Mouse (Mus musculus) Patski (cell line): ENCODE measurements around the gene Gm42742. TPM values are rescaled to one million over a fixed set of nuclear protein-coding genes. Genes with fewer than 3 reads are reported as not detected.
A peak's percentile ranks its signal among the peaks of the same experiment; 100 is the strongest.

Experiments used
- ATAC-seq: fragments of 100-300 bp; one replicate; pipeline ENCODE4 v1.8.0; 2021
- CTCF ChIA-PET: fragments of 350-600 bp; sonication (Branson Sonifier 250); formaldehyde crosslinking; loops from one replicate; lab custom pipeline; 2022; ENCODE audit warnings: inconsistent platforms; lab: Charles Lee
- POLR2A ChIA-PET: fragments of 350-600 bp; sonication (Branson Sonifier 250); formaldehyde crosslinking; loops from one replicate; lab custom pipeline; 2022; ENCODE audit warnings: antibody characterized with exemption, inconsistent platforms; lab: Charles Lee
- DNase-seq: peaks from one replicate; pipeline ENCODE4 v3.0.0-alpha.2; 2011; ENCODE audit warnings: low read depth, low spot score
- H3K27me3 ChIP-seq: fragments of 371-371 bp; one replicate; pipeline ENCODE4 v1.5.1; 2021
- CTCF ChIP-seq: fragments of 100-300 bp; IDR thresholded peaks from one replicate; pipeline ENCODE4 v1.5.1; 2021
- in situ Hi-C: fragments of 300-500 bp; cut with MboI; formaldehyde crosslinking; loops from 3 replicates; pipeline ENCODE4 v1.11.1; 2018; ENCODE audit warnings: low pct_unique_long_range_greater_than_20kb, mixed read lengths
- polyA plus RNA-seq: library from polyadenylated mRNA; unstranded; gene quantifications from one replicate; pipeline ENCODE4 v1.2.3, GENCODE M21; 2021

The Gm42742 gene
- polyA plus RNA-seq, 1 experiment from 2014 or later, result 39.5 TPM

GRCm38 (mm10) chr7:127007313-127008024 is 13.4 kb downstream of the Gm42742 start:
- no peak for TF ChIP-seq CTCF
- CTCF ChIA-PET, result no interaction called here
- no peaks in the 10 kb centered on the region for H3K27me3 ChIP-seq
- no peak for ATAC-seq
- DNase-seq, result no peak
- in situ Hi-C loops, result no loop called here
- POLR2A ChIA-PET, result interaction anchor here (0.6 to 0.7 kb wide), 2 partner anchors 8 to 10 kb away, joined by 3 read pairs; partner anchors contain the start of gene Pagr1a

GRCm38 (mm10) chr7:127004122-127004875 is 16.6 kb downstream of the Gm42742 start:
- ATAC-seq (no peak), DNase-seq (no peak)
- no peak for TF ChIP-seq CTCF
- CTCF ChIA-PET, result interaction anchor here (1.0 kb wide), 1 partner anchor 13 kb away, joined by 3 read pairs; the partner anchor contains the start of gene Pagr1a
- H3K27me3 ChIP-seq, result no peaks in the 10 kb centered on the region
- POLR2A ChIA-PET, result interaction anchor here (0.5 to 0.6 kb wide), 2 partner anchors 10 to 220 kb away, joined by 3 to 4 read pairs; partner anchors contain the start of gene Mvp
- in situ Hi-C loops, result no loop called here

DNA sequence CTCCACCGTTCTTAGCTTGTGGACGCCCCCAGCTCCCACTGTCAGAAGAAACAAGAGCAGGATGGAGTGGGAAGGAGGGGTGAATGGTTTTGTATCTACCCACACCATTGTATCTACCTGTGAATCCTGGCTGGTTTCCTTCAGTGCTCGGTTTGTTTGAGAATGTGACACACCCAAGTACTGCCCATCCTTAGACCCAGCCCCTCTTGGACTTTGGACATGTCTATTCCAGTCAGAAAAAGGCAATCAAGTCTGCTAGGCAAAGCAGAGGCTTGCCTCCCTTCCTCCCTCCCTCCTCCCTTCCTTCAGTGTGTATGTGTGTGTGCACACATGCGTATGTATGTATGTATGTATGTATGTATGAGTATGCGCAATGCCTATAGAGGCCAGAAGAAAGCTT is 17.3 kb downstream of the Gm42742 start:
- no peak for DNase-seq
- in situ Hi-C loops, result no loop called here
- TF ChIP-seq CTCF, result no peak
- no peaks in the 10 kb centered on the region for H3K27me3 ChIP-seq
- no peak for ATAC-seq
- ChIA-PET POLR2A (interaction anchor here (0.5 kb wide), 1 partner anchor 11 kb away, joined by 3 read pairs; the partner anchor contains the start of gene Mvp), CTCF (no interaction called here)

DNA sequence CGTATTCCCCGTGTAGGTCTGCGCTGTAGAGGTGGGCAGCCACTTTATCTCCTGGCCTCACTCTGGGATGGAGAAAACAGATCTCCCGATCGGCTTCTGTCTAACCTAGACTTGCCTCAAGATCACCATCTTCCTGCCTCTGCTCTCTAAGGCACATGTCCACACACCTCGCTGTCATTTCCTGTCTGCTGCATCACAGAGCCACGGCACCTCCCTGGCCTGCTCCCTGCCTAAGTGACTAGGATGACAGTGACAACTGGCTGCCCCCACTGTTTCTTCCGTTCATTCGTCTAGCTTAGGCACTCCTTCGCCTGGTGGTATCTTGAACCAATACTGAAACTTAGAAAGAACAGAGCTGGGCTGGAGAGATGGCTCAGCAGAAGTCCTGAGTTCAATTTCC is 21.3 kb downstream of the Gm42742 start:
- CTCF ChIA-PET, result interaction anchor here (0.8 to 2.3 kb wide), 2 partner anchors 17 to 23 kb away, joined by 3 to 7 read pairs; partner anchors contain the start of genes Cdiptos, Pagr1a and Pagr1b
- no peaks in the 10 kb centered on the region for H3K27me3 ChIP-seq
- POLR2A ChIA-PET, result interaction anchor here (0.5 kb wide), 1 partner anchor 8 kb away, joined by 3 read pairs; no protein-coding TSS in a partner anchor
- no peak for ATAC-seq
- DNase-seq, result no peak
- TF ChIP-seq CTCF, result no peak
- in situ Hi-C loops, result no loop called here

- ATAC-seq (no peak), DNase-seq (no peak)
- TF ChIP-seq CTCF, result no peak
- H3K27me3 ChIP-seq, result no peaks in the 10 kb centered on the region
- in situ Hi-C loops, result no loop called here
- ChIA-PET POLR2A (no interaction called here), CTCF (interaction anchor here (1.2 kb wide), 1 partner anchor 15 kb away, joined by 3 read pairs; no protein-coding TSS in a partner anchor)
Measured at GRCm38 (mm10) chr7:126996449-126996848, 24.4 kb downstream of the Gm42742 start.

- TF ChIP-seq CTCF, result no peak
- no peaks in the 10 kb centered on the region for H3K27me3 ChIP-seq
- ChIA-PET POLR2A (interaction anchor here (0.6 kb wide), 1 partner anchor 22 kb away, joined by 3 read pairs; no protein-coding TSS in a partner anchor), CTCF (no interaction called here)
- ATAC-seq (no peak), DNase-seq (no peak)
- in situ Hi-C loops, result no loop called here
Measured at GRCm38 (mm10) chr7:126988816-126989215, 32.1 kb downstream of the Gm42742 start.

- POLR2A ChIA-PET, result interaction anchor here (0.9 kb wide), 1 partner anchor 14 kb away, joined by 3 read pairs; no protein-coding TSS in a partner anchor
- CTCF ChIA-PET, result no interaction called here
- no peak for TF ChIP-seq CTCF
- peak; percentile 57 for ATAC-seq
- in situ Hi-C loops, result no loop called here
- no peak for DNase-seq
- no peaks in the 10 kb centered on the region for H3K27me3 ChIP-seq
Measured at GRCm38 (mm10) chr7:126986319-126986718, 34.6 kb downstream of the Gm42742 start.

DNA sequence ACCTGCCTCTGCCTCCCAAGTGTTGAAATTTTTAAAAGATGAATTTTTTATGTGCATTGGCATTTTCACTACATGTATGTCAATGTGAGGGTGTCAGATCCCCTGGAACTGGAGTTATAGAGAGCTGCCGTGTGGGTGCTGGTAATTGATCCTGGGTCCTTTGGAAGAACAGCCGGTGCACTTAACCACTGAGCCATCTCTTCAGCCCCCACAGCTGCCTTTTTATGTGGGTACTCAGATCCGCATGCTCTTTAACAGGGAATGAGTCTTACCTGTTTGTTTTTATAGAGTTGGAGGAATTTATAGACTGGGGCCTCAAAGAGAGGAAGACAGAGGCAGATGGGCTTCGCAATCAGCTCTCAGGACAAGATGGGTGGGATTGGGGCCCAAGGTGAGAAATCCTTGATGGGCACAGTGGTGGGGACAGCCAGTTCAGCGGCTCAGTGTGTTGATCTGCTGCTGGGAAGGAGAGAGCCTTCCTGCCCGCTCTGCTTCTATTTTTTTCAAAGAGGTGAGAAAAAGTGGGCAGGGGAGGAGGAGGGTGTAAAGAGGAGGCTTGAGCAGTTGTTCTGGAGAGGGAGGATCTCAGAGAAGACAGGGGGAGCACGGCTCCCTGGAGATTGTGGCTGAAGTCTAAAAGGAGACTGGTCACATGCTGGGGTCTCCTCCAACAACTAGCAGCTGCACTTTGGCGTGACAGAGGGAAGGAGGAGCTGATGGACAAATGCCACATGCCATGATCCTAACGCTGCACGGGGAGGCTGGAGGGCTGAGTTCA is 36.0 kb downstream of the Gm42742 start:
- ATAC-seq (no peak), DNase-seq (no peak)
- in situ Hi-C loops, result no loop called here
- ChIA-PET POLR2A (no interaction called here), CTCF (no interaction called here)
- no peaks in the 10 kb centered on the region for H3K27me3 ChIP-seq
- TF ChIP-seq CTCF, result no peak

- DNase-seq, result no peak
- ChIA-PET CTCF (no interaction called here), POLR2A (no interaction called here)
- H3K27me3 ChIP-seq, result no peaks in the 10 kb centered on the region
- in situ Hi-C loops, result no loop called here
- TF ChIP-seq CTCF, result no peak
- no peak for ATAC-seq
Measured at GRCm38 (mm10) chr7:126983113-126983512, 37.8 kb downstream of the Gm42742 start.

- ChIA-PET CTCF (no interaction called here), POLR2A (interaction anchor here (1.8 kb wide), 1 partner anchor 35 kb away, joined by 4 read pairs; the partner anchor contains the start of genes Pagr1a and Pagr1b)
- in situ Hi-C loops, result no loop called here
- no peaks in the 10 kb centered on the region for H3K27me3 ChIP-seq
- no peak for TF ChIP-seq CTCF
- DNase-seq, result no peak
- ATAC-seq, result no peak
Measured at GRCm38 (mm10) chr7:126982054-126982453, 38.8 kb downstream of the Gm42742 start.
